Mouse (Mus musculus) liver, embryonic 11.5 days (tissue): Measurements from ENCODE around the gene Fads3. TPM values are rescaled to one million over a fixed set of nuclear protein-coding genes. Genes with fewer than 3 reads are reported as not detected.

Source experiments
- ATAC-seq: fragments of 200-750 bp; cut with Nextera tagmentation; replicated peaks from 2 replicates; pipeline ENCODE4 v1.8.0; 2017; ENCODE audit warnings: moderate number of reproducible peaks, mild to moderate bottlenecking, moderate TSS enrichment, moderate library complexity; ENCODE audit not compliant: low FRiP score
- DNase-seq: peaks from one replicate; pipeline ENCODE4 v3.0.0-alpha.2; 2017; ENCODE audit warnings: low spot score
- H3K27ac ChIP-seq: fragments of 300-500 bp; sonication (generic); 2 replicates; pipeline ENCODE4 v1.5.1; 2014; ENCODE audit warnings: mild to moderate bottlenecking, low read depth, low read length, control low read depth
- H3K27me3 ChIP-seq: fragments of 300-500 bp; sonication (generic); replicated peaks from 2 replicates; pipeline ENCODE4 v1.6.1; 2014; ENCODE audit warnings: low read length, mixed read lengths; ENCODE audit not compliant: control insufficient read depth, insufficient read depth
- H3K36me3 ChIP-seq: fragments of 300-500 bp; sonication (generic); 2 replicates; pipeline ENCODE4 v1.6.1; 2014; ENCODE audit warnings: mild to moderate bottlenecking, low read length, moderate library complexity, mixed read lengths; ENCODE audit not compliant: control insufficient read depth, insufficient read depth
- H3K4me1 ChIP-seq: fragments of 300-500 bp; sonication (generic); replicated peaks from 2 replicates; pipeline ENCODE4 v1.6.1; 2014; ENCODE audit warnings: low read length, mixed read lengths; ENCODE audit not compliant: control insufficient read depth, insufficient read depth
- H3K4me2 ChIP-seq: fragments of 300-500 bp; sonication (generic); 2 replicates; pipeline ENCODE4 v1.6.1; 2014; ENCODE audit warnings: mild to moderate bottlenecking, control low read depth, moderate library complexity
- H3K4me3 ChIP-seq: fragments of 300-500 bp; sonication (generic); 2 replicates; pipeline ENCODE4 v1.5.1; 2014; ENCODE audit warnings: low read depth, low read length, control low read depth
- H3K9ac ChIP-seq: fragments of 300-500 bp; sonication (generic); 2 replicates; pipeline ENCODE4 v1.6.1; 2014; ENCODE audit warnings: low read depth, low read length, control low read depth
- H3K9me3 ChIP-seq: fragments of 300-500 bp; sonication (generic); 2 replicates; pipeline ENCODE4 v1.6.1; 2016; ENCODE audit warnings: low read length, inconsistent platforms, mixed read lengths; ENCODE audit not compliant: control insufficient read depth
- WGBS: fragments of 180-500 bp; shearing (Covaris S2); extraction: QIAGEN DNeasy Blood & Tissue Kit; methylation state at CpG from one replicate; pipeline ENCODE4 v1.1.7; 2014; 5-methylcytosine and 5-hydroxymethylcytosine counted together
- polyA plus RNA-seq: library from polyadenylated mRNA; unstranded; fragments of >200 nt; fragmentation: Nextera tagmentation; extraction: Ambion mirVana; gene quantifications from 2 replicates; pipeline ENCODE4 v1.2.1, GENCODE M21; 2014

The Fads3 gene
- polyA plus RNA-seq, 1 experiment from 2014 or later: 7.2 TPM

DNA sequence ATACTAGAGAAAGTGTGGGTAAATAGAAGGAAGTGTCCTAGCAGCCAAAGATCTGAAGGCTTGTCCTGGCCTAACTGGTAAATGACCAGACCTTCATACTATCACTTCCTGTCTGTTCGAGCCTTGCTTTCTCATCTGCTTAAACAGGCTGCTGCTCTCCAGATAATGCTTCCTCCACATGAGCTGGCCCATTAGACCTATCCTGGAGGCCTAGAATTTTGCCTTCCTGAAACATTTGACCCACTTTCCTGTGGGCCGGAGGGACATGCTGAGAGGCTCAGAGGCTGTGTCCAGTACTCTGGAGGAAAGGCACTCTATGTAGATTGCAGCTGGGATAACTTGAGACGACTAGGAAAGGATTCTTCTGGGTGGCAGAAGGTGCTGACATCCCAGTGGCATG, 40.7 kb downstream of the Fads3 start:
- Histone ChIP-seq H3K36me3 (peaks cover 52% of the 10 kb centered on the region), H3K9me3 (no peaks in the 10 kb centered on the region), H3K27me3 (no peaks in the 10 kb centered on the region), H3K4me2 (no peak overlapping the region), H3K4me3 (no peak overlapping the region), H3K4me1 (peaks cover 2% of the 10 kb centered on the region; the same call in 1 of the 2 replicates), H3K27ac (0 out of 2 replicates have a peak overlapping the region, but pooled peaks have one; percentile 17), H3K9ac (no peak overlapping the region)
- ATAC-seq (no peak), DNase-seq (no peak)
- WGBS: 55% methylated on average over 3 of the region's 3 CpGs

DNA sequence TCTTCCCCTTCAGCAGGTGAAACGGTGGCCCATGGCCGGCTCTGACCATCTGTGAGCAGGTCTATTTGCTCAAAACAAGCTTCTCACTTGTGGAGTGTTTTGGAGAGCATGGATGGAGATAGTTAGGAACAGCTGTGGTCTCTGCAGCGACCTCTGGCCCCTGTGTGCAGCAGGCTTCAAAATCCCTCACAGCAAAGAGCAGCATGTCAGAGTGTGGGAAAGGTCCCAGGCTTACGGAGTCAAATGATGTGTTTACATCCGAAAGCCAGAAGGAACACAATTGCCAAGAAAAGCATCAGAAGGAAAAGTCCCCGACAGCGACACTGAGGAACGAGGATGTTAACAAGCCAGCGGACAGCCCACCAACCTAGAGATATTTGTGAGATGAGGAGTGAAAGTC, 44.1 kb downstream of the Fads3 start:
- no peak for ATAC-seq
- no peak overlapping the region for H3K27ac ChIP-seq
- 88% methylated on average over 9 of the region's 9 CpGs for WGBS
- H3K27me3 ChIP-seq: no peaks in the 10 kb centered on the region
- H3K9me3 ChIP-seq: no peaks in the 10 kb centered on the region
- DNase-seq: no peak
- peaks cover 47% of the 10 kb centered on the region for H3K36me3 ChIP-seq
- H3K4me2 ChIP-seq: no peak overlapping the region
- no peak overlapping the region for H3K9ac ChIP-seq
- H3K4me3 ChIP-seq: no peak overlapping the region
- no peaks in the 10 kb centered on the region for H3K4me1 ChIP-seq

DNA sequence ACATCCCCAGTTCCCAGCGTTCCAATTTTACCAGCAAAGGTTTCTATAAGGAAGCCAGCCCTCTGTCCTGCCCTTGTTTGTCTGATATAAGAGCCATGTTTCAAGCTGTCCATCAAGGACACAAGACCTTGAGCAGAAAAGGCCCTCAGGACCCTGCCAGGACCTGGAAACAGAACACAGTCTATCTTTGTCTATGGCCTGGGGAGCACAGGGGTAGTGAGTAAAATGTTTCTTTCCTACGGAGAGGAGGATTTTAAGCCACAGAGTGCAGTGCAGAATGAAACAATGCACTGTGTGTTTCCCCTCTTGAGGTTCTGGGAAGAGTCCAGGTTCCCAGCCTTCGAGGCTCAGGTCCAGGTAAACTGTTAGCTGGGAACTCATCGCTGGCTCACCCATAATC, 45.6 kb downstream of the Fads3 start:
- Histone ChIP-seq H3K36me3 (peaks cover 49% of the 10 kb centered on the region), H3K27ac (no peak overlapping the region), H3K4me1 (0 out of 2 replicates have a peak, but pooled peaks cover 2% of the 10 kb centered on the region), H3K9ac (no peak overlapping the region), H3K4me2 (no peak overlapping the region), H3K27me3 (no peaks in the 10 kb centered on the region), H3K9me3 (no peaks in the 10 kb centered on the region), H3K4me3 (no peak overlapping the region)
- WGBS: 84% methylated on average over 4 of the region's 4 CpGs
- DNase-seq (no peak), ATAC-seq (no peak)

DNA sequence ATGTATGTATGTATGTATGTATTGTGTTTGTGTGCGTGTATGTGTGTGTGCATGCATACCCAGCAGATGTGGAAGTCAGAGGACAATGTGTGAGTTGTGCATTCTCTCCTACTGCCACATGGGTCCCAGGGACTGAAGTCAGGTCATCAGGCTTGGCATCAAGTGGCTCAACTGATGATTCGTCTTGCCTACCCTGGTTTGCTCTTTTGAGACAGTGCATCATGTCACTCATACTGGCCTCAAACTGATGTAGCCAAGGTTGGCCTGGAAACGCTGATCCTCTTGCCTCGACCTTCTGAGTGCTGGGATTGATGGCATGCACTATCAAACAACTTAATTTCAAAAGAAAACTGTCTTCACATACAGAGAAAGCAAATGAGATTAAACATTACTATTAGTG, 52.5 kb downstream of the Fads3 start:
- no peaks in the 10 kb centered on the region for H3K9me3 ChIP-seq
- H3K27me3 ChIP-seq: no peaks in the 10 kb centered on the region
- DNase-seq: no peak
- no peak for ATAC-seq
- WGBS: 90% methylated on average over 4 of the region's 4 CpGs
- no peak overlapping the region for H3K4me3 ChIP-seq
- peaks cover 16% of the 10 kb centered on the region for H3K4me1 ChIP-seq
- no peak overlapping the region for H3K9ac ChIP-seq
- peaks cover 20% of the 10 kb centered on the region for H3K36me3 ChIP-seq
- no peak overlapping the region for H3K4me2 ChIP-seq
- H3K27ac ChIP-seq: no peak overlapping the region

DNA sequence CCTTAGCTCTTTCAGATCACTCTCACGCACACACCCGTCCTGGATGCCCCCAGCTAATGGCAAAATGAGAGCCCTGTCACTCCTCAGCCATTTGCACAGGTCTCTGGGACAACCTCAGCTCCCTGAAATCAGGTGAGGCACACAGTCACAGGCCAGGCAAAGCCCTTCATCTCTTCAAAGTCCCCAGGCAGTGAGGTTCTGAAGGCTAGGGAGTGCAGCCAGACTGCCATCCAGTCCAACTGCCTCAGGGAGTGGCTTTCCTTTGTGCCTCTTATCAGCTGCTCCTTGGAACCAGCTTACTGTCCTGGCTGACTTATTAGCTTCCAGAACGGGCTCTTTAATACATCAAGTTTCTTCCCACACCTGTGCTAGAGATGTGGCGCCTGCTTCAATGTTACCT, 53.3 kb downstream of the Fads3 start:
- peaks cover 25% of the 10 kb centered on the region for H3K4me1 ChIP-seq
- peaks cover 17% of the 10 kb centered on the region for H3K36me3 ChIP-seq
- H3K4me2 ChIP-seq: no peak overlapping the region
- H3K27ac ChIP-seq: 0 out of 2 replicates have a peak overlapping the region, but pooled peaks have one; percentile 15
- no peak overlapping the region for H3K4me3 ChIP-seq
- DNase-seq: no peak
- ATAC-seq: peak; percentile 56
- no peaks in the 10 kb centered on the region for H3K27me3 ChIP-seq
- WGBS: 58% methylated on average over 4 of the region's 4 CpGs
- H3K9me3 ChIP-seq: no peaks in the 10 kb centered on the region
- peak overlapping the region; percentile 15 for H3K9ac ChIP-seq

DNA sequence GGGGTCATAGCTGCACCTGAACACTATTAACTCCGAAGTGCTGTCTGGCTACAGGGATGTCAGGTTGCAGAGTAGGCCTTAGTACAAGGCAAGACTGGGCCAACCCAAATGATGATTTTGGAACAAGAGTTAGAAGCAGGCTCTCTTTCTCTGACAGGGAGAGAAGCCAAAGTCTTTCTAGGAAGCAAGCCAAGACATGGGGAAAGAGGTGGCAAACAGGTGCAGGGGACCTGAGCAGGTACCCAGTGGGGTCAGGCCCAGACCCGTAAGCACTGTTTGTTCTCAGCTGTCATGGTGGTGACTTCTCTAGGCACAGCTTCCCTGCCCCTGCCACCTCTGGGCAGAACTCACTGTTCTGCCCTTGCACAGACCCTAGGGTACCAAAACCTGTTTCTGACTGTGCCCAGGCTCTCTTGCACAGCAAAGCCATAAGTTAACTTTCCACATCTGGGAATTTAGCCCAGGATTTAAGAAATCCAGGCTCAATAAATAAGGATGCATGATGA, 55.1 kb downstream of the Fads3 start:
- DNase-seq (no peak), ATAC-seq (no peak)
- H3K9ac ChIP-seq: no peak overlapping the region
- no peak overlapping the region for H3K4me3 ChIP-seq
- no peaks in the 10 kb centered on the region for H3K27me3 ChIP-seq
- peaks cover 30% of the 10 kb centered on the region for H3K4me1 ChIP-seq
- no peak overlapping the region for H3K4me2 ChIP-seq
- 89% methylated on average over 2 of the region's 2 CpGs for WGBS
- no peak overlapping the region for H3K27ac ChIP-seq
- no peaks in the 10 kb centered on the region for H3K9me3 ChIP-seq
- peaks cover 8% of the 10 kb centered on the region for H3K36me3 ChIP-seq

DNA sequence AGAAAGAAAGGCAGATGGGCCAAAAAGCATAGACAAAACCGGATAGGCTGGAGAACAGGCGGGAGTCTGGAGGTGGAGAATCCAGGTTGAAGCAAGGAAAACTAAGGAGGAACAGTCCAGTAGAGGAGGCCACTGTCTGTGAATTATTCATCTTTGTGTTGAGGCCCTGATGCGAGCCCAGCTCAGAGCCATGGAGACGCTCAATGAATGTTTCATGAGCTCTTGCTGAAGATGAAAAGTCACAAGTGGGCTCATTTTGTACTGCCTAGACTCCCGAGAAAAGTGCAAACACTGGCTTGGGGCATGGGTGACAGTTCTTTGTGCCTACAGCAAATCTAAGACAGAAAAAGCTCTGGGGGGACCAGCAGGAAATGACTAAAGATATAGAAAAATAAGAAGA, 56.5 kb downstream of the Fads3 start:
- H3K4me2 ChIP-seq: no peak overlapping the region
- DNase-seq: no peak

DNA sequence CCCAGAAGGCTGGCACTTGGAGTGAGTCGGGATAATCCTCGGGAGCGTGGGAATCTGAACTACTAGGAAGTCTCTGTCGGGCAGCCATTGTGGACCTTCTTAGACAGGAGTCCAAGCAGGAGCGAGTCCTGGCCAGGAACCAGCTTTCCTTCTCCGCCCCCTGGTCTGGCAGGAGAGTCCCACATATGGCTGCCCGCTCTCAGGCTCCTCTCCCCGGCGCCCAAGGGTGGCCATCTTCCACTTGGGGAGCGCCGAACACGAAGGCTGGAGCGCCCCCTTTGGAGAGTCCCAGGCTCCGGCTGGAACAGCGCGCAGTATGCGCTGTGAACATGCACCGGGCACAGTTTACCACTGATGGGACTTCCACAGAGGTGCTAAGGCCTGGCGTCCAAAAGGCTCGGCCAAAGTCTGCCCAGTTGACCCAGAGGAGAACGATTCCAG, 59.3 kb downstream of the Fads3 start:
- Histone ChIP-seq H3K4me2 (peak overlapping the region; percentile 84), H3K27me3 (no peaks in the 10 kb centered on the region), H3K9me3 (no peaks in the 10 kb centered on the region), H3K9ac (peak overlapping the region; percentile 81), H3K27ac (peak overlapping the region; percentile 85), H3K36me3 (no peaks in the 10 kb centered on the region; the same call in 1 of the 2 replicates), H3K4me3 (peak overlapping the region; percentile 73), H3K4me1 (peaks cover 38% of the 10 kb centered on the region)
- DNase-seq (peak; percentile 81), ATAC-seq (peak; percentile 73)
- under 1% methylated on average over 21 of the region's 21 CpGs for WGBS

More for the DNA sequence above, 56.5 kb downstream of the Fads3 start:
- no peak overlapping the region for H3K9ac ChIP-seq
- peaks cover 8% of the 10 kb centered on the region for H3K36me3 ChIP-seq
- no peak for ATAC-seq
- no peak overlapping the region for H3K4me3 ChIP-seq
- H3K9me3 ChIP-seq: no peaks in the 10 kb centered on the region
- peaks cover 35% of the 10 kb centered on the region for H3K4me1 ChIP-seq
- H3K27me3 ChIP-seq: no peaks in the 10 kb centered on the region
- WGBS: 85% methylated on average over 5 of the region's 5 CpGs
- no peak overlapping the region for H3K27ac ChIP-seq

DNA sequence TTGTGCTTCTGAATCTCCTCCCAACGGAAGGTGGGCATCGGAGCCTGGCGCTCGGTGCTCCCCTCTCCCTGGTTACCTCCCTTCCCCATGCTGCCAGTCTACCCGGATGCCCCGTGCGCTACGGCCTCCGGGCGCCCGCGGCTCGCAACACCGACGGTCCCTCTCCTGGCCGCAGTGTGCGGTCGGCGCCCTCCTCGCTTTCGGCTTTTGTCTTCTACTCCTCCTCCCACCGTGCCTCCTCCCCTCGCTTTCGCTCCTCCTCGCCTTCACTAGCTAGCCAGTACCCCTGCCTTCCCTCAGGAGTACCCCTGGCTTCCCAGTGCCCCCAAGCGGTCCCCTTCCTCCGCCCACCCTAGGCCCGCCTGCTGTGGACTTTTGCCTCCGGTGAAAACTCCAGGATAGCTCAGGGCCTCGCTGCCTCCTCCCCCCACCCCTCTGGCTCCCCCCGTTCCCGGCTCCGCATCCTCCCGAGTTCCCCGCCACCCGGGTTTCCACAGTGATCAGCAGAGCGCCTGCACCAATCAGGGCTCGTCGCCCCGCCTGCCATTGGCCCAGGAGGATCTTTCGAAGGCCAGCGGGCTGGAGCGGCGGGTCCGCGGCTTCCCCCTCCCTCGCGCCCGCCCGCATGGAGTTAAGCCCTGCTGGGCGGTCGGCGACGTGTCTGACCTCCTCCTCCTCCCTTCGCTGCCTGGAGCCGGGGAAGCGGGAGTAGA, 60.1 kb downstream of the Fads3 start, which contains the start of gene Fads2:
Gene Fads2 (minus strand): TSS at position 406 of the 713 bp plus-strand sequence.
- DNase-seq: peak; percentile 94
- peak within 1 kb of the TSS; percentile 85 for H3K27ac ChIP-seq
- peak within 1 kb of the TSS; percentile 81 for H3K9ac ChIP-seq
- H3K9me3 ChIP-seq: no peaks in the 10 kb centered on the region
- no peaks in the 10 kb centered on the region for H3K27me3 ChIP-seq
- peak within 1 kb of the TSS; percentile 84 for H3K4me2 ChIP-seq
- peaks cover 38% of the 10 kb centered on the region for H3K4me1 ChIP-seq
- H3K4me3 ChIP-seq: peak within 1 kb of the TSS; percentile 73
- peak; percentile 84 for ATAC-seq
- no peaks in the 10 kb centered on the region; the same call in 1 of the 2 replicates for H3K36me3 ChIP-seq
- WGBS: 1% methylated on average over 52 of the region's 57 CpGs
